Mouse (Mus musculus) cerebellum, adult 2 months (tissue): Measurements from ENCODE around the gene Ssx2ip.

Experiments used
- CTCF ChIP-seq: fragments of 200-500 bp; IDR thresholded peaks from 2 replicates; pipeline ENCODE4 v1.5.1; 2011; ENCODE audit warnings: low read depth, mild to moderate bottlenecking, control low read depth, low read length, moderate library complexity, borderline replicate concordance; ENCODE audit not compliant: insufficient read depth
- POLR2A ChIP-seq: fragments of 200-500 bp; IDR thresholded peaks from 2 replicates; pipeline ENCODE4 v1.6.1; 2011; ENCODE audit warnings: low read length, control low read depth, borderline replicate concordance; ENCODE audit not compliant: insufficient read depth

DNA sequence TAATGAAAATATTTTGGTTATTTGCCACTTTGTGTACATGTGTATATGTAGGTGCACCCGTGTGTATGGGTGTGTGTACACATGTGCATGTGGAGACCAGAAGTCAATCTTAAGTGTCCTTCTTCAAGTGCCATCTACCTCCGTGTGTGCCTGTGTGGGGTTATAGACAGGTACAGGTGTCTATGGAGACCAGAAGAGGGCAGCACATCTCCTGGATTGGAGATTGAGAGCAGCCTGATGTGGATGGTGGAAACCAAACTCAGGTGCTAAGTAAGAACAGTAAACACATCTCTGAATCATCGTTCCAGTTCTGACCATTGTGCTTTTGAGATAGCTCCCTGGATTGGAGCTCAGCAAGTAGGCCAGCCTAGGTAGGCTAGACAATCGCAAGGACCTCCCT, 82.0 kb downstream of the Ssx2ip start:
- TF ChIP-seq CTCF (no peak), POLR2A (no peak)
